Mouse (Mus musculus) kidney, postnatal 0 days (tissue): ENCODE measurements around the gene Siah1b. TPM values are rescaled to one million over a fixed set of nuclear protein-coding genes. Genes with fewer than 3 reads are reported as not detected.

ENCODE experiments used
- ATAC-seq: fragments of 200-750 bp; cut with Nextera tagmentation; replicated peaks from 2 replicates; pipeline ENCODE4 v1.8.0; 2017; ENCODE audit warnings: low read depth, moderate number of reproducible peaks, moderate TSS enrichment, moderate library complexity; ENCODE audit not compliant: low FRiP score
- DNase-seq: peaks from one replicate; pipeline ENCODE4 v3.0.0-alpha.2; 2016; ENCODE audit warnings: low spot score
- H3K27ac ChIP-seq: fragments of 300-500 bp; sonication (generic); 2 replicates; pipeline ENCODE4 v1.5.1; 2014; ENCODE audit warnings: mild to moderate bottlenecking
- H3K27me3 ChIP-seq: fragments of 300-500 bp; sonication (generic); 2 replicates; pipeline ENCODE4 v1.6.1; 2014; ENCODE audit warnings: low read length, mixed read lengths; ENCODE audit not compliant: insufficient read depth
- H3K36me3 ChIP-seq: fragments of 300-500 bp; sonication (generic); 2 replicates; pipeline ENCODE4 v1.6.1; 2014; ENCODE audit warnings: low read length, mixed read lengths; ENCODE audit not compliant: insufficient read depth
- H3K4me1 ChIP-seq: fragments of 300-500 bp; sonication (generic); replicated peaks from 2 replicates; pipeline ENCODE4 v1.6.1; 2014; ENCODE audit warnings: antibody characterized with exemption, low read length, mixed read lengths; ENCODE audit not compliant: insufficient read depth
- H3K4me2 ChIP-seq: fragments of 300-500 bp; sonication (generic); 2 replicates; pipeline ENCODE4 v1.6.1; 2014; ENCODE audit warnings: mild to moderate bottlenecking, low read length, moderate library complexity, mixed read lengths
- H3K4me3 ChIP-seq: fragments of 300-500 bp; sonication (generic); replicated peaks from 2 replicates; pipeline ENCODE4 v1.5.1; 2014; ENCODE audit warnings: low read depth, low read length
- H3K9ac ChIP-seq: fragments of 300-500 bp; sonication (generic); 2 replicates; pipeline ENCODE4 v1.6.1; 2014; ENCODE audit warnings: low read depth, low read length
- H3K9me3 ChIP-seq: fragments of 300-500 bp; sonication (generic); replicated peaks from 2 replicates; pipeline ENCODE4 v1.6.1; 2016; ENCODE audit warnings: low read length, inconsistent platforms, mixed read lengths
- CTCF ChIP-seq: IDR thresholded peaks from 2 replicates; pipeline ENCODE4 v1.5.1; 2016; ENCODE audit warnings: antibody characterized with exemption, low read depth, mild to moderate bottlenecking, moderate library complexity
- WGBS: fragments of 180-500 bp; shearing (Covaris S2); extraction: QIAGEN DNeasy Blood & Tissue Kit; methylation state at CpG from one replicate; pipeline ENCODE4 v1.1.7; 2014; 5-methylcytosine and 5-hydroxymethylcytosine counted together
- polyA plus RNA-seq: library from polyadenylated mRNA; unstranded; fragments of >200 nt; fragmentation: Nextera tagmentation; extraction: Ambion mirVana; gene quantifications from 2 replicates; pipeline ENCODE4 v1.2.1, GENCODE M21; 2015

The Siah1b gene
- polyA plus RNA-seq: 18.8 and 18.9 TPM in 2 replicates

DNA sequence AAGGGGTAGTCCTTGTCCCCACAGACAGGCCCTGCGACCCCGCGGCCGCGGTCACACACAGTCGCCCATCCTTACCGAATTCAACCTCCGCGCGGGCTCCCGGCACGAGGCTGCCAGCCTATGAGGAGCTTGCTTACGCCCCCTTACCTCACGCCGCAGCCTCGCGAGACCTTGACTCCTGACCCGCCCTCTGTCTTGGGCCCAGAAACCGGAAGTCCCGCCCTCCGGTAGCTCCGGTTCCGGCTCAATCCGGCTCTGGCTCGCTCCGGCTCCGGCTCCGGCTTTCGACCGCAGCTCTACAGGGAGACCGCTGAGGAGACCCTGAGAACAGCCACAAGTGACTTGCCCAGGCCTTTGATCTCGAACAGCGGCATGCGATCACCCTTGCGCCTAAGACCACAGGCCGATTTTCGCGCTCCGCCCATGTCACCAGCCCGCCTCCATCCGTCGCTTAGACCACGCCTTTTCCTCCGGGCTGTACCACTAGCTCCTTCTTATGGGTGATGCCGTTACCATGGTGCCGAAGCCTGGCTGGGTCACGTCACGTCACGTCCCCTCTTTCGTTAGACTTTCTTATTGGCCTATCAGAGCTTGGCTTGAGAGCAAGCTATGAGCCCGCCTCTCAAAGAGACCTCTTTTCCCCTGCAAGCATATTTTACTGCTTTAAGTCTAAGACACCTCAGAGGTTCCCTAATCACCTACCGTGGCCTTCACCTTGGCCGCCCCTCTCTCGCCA, at the start of gene Siah1b:
Gene Siah1b (minus strand): TSS at position 454 of the 736 bp plus-strand sequence.
- ATAC-seq: peak; percentile 99
- Histone ChIP-seq H3K9me3 (no peaks in the 10 kb centered on the region), H3K4me3 (peak within 1 kb of the TSS; percentile 54), H3K27me3 (no peaks in the 10 kb centered on the region), H3K36me3 (no peaks in the 10 kb centered on the region), H3K4me1 (no peaks in the 10 kb centered on the region), H3K4me2 (peak within 1 kb of the TSS; percentile 74), H3K27ac (peak within 1 kb of the TSS; percentile 86), H3K9ac (peak within 1 kb of the TSS; percentile 61)
- no peak for TF ChIP-seq CTCF
- DNase-seq: peak; percentile 97
- 32% methylated on average over 54 of the region's 54 CpGs for WGBS

DNA sequence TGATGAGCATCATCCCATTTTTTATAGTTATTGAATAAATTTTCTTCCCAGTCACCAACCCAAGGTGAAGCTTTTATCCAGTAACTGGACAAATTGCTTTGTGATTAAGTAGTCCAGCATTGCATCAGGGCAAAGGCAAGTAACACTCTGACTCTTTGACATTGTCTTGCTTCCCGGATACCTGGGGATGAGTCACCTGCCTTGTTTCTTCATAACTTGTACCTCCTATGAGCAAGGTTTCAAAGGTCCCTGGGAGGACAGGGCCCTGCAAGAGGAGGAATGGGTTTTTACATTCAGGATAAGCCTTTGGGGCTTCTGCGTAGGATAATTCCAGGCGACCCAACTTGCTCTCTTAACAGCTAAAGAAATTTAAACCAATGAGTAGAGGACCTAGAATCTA, 47.6 kb upstream of the Siah1b start:
- Histone ChIP-seq H3K27me3 (no peaks in the 10 kb centered on the region), H3K9ac (no peak overlapping the region), H3K4me3 (no peak overlapping the region), H3K36me3 (no peaks in the 10 kb centered on the region), H3K4me2 (no peak overlapping the region), H3K9me3 (no peaks in the 10 kb centered on the region), H3K4me1 (no peaks in the 10 kb centered on the region), H3K27ac (no peak overlapping the region)
- ATAC-seq (no peak), DNase-seq (no peak)
- WGBS: 89% methylated on average over 3 of the region's 3 CpGs
- no peak for TF ChIP-seq CTCF

DNA sequence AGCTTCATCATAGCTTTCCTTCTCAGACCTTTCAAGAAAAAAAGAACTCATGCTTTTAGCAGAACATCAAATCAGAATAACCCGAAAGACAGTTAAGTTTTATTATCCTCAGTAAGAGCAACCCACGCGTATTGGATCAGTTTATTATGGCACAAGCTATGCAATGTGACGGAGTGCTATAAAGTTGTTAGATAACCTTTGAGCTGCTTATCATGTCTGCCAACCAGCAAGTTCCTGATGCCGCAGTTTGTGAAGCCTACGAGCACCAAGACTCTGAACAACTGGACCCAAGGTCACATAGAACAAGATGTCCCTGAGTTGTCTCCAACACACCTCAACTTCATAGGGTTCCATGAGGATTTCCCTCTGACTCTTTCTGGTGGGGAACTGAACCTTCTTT, 37.5 kb upstream of the Siah1b start:
- no peak overlapping the region for H3K4me3 ChIP-seq
- H3K27me3 ChIP-seq: no peaks in the 10 kb centered on the region
- H3K27ac ChIP-seq: no peak overlapping the region
- ATAC-seq: no peak
- 81% methylated on average over 6 of the region's 6 CpGs for WGBS
- no peaks in the 10 kb centered on the region for H3K9me3 ChIP-seq
- H3K9ac ChIP-seq: no peak overlapping the region
- H3K4me2 ChIP-seq: no peak overlapping the region
- no peaks in the 10 kb centered on the region for H3K4me1 ChIP-seq
- TF ChIP-seq CTCF: no peak
- no peaks in the 10 kb centered on the region for H3K36me3 ChIP-seq
- DNase-seq: no peak

DNA sequence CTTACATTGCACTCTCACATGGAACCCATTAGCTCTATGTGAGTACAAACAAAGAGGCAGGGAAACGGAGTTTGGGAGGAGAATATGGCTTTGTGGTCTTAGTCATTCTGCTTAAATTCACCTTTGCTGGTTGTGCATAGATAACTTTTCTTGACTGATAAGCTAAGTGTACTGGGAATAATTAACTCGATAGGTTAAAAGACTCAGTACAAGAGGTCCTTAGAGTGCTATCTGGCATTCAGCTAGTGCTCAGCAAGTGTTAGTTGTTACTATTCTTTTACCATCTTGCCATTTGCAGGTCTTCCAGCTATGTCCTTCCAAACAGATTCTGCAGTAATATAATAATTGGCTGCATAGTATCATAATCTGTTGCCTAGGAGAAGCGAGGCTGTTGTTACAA, 34.9 kb upstream of the Siah1b start:
- H3K36me3 ChIP-seq: no peaks in the 10 kb centered on the region
- no peaks in the 10 kb centered on the region for H3K27me3 ChIP-seq
- H3K27ac ChIP-seq: no peak overlapping the region
- ATAC-seq (no peak), DNase-seq (no peak)
- no peak overlapping the region for H3K4me2 ChIP-seq
- no peak for TF ChIP-seq CTCF
- no peaks in the 10 kb centered on the region for H3K9me3 ChIP-seq
- H3K9ac ChIP-seq: no peak overlapping the region
- H3K4me3 ChIP-seq: no peak overlapping the region
- 81% methylated on average over 3 of the region's 3 CpGs for WGBS
- no peaks in the 10 kb centered on the region for H3K4me1 ChIP-seq

DNA sequence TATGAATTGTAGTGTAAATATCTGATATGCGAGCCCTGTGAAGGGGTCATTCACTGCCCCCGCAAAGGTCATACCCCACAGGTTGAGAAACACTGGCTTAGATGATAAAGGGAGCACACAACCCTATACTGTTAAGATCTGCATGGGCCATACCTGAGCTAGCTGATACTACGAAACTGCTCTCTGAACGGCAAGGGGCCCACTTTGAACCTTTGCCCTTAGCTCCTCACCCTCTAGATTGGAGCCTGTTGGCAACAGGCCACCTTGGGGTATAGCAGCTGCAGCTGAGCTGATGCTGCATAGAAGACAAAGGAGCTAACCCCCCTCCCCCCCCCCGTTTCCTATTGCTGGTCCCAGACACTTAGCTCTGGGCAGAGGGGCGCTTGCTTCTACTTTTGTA, 26.4 kb upstream of the Siah1b start:
- H3K4me2 ChIP-seq: no peak overlapping the region
- no peak for DNase-seq
- no peaks in the 10 kb centered on the region for H3K4me1 ChIP-seq
- H3K27me3 ChIP-seq: no peaks in the 10 kb centered on the region
- H3K9me3 ChIP-seq: no peaks in the 10 kb centered on the region
- H3K9ac ChIP-seq: no peak overlapping the region
- ATAC-seq: no peak; the same call in 1 of the 2 replicates
- TF ChIP-seq CTCF: no peak
- H3K27ac ChIP-seq: no peak overlapping the region
- H3K36me3 ChIP-seq: no peaks in the 10 kb centered on the region
- WGBS: 68% methylated on average over 6 of the region's 6 CpGs
- H3K4me3 ChIP-seq: no peak overlapping the region

DNA sequence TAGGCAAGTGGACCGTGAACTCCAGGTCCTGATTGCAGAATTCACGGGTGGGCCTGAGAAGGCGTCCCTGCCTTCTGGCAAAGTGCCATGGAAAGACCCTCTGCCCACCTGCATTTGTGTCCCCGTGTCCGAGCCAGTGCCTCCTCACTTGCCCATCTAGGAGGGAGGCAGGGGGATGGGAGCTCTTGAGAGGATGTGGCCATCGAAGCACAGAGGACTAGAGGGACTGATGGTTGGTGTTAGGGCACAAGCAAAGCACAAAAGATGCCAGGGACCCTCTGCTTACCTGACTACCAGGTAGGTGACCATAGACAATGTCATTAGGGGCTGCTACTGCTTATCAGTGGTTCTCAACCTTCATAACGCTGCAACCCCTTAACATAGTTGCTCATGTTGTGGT, 25.9 kb upstream of the Siah1b start:
- TF ChIP-seq CTCF: no peak

DNA sequence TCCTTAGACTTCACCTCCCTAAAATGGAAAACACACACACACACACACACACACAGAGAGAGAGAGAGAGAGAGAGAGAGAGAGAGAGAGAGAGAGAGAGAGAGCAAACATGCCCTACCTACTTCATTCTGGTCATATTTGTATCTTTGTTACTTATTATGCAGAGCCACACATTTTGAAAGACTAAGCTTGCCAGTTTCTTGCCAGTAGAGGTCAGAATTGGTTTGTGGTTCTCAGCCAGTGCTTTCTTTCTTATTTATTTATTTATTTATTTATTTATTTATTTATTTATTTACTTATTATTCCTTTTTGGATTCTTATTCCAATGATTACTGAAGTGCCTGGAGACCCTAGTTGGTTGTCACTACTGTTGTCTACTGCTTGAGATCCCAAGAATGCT, 25.2 kb upstream of the Siah1b start:
- peak; percentile 59 for TF ChIP-seq CTCF
- no peaks in the 10 kb centered on the region for H3K27me3 ChIP-seq
- no peak overlapping the region for H3K9ac ChIP-seq
- ATAC-seq (no peak), DNase-seq (peak; percentile 37)
- H3K36me3 ChIP-seq: no peaks in the 10 kb centered on the region
- H3K4me1 ChIP-seq: no peaks in the 10 kb centered on the region
- no peak overlapping the region for H3K27ac ChIP-seq
- no peak overlapping the region for H3K4me3 ChIP-seq
- no peak overlapping the region for H3K4me2 ChIP-seq
- H3K9me3 ChIP-seq: no peaks in the 10 kb centered on the region

More for the DNA sequence above, 25.9 kb upstream of the Siah1b start:
- Histone ChIP-seq H3K27ac (no peak overlapping the region), H3K4me2 (no peak overlapping the region), H3K4me3 (no peak overlapping the region), H3K4me1 (no peaks in the 10 kb centered on the region), H3K9me3 (no peaks in the 10 kb centered on the region), H3K9ac (no peak overlapping the region), H3K27me3 (no peaks in the 10 kb centered on the region), H3K36me3 (no peaks in the 10 kb centered on the region)
- WGBS: 76% methylated on average over 7 of the region's 7 CpGs
- DNase-seq (no peak), ATAC-seq (no peak)
